Mouse (Mus musculus) myocyte (in vitro differentiated cells): ENCODE measurements at regions not wholly inside any gene's neighbourhood (a gene's known extent, or its start where the extent isn't known, plus 50 kb on each side); places are given as distances from the start of the nearest gene placed in this dataset.

Experiments used
- CEBPB ChIP-seq: IDR thresholded peaks from 2 replicates; pipeline ENCODE4 v1.6.1; 2011; ENCODE audit warnings: mild to moderate bottlenecking, moderate library complexity; ENCODE audit not compliant: poor library complexity, insufficient read depth, severe bottlenecking
- E2F4 ChIP-seq: IDR thresholded peaks from one replicate; pipeline ENCODE4 v1.6.1; 2011; ENCODE audit warnings: mild to moderate bottlenecking, control low read depth, moderate library complexity; ENCODE audit not compliant: insufficient read depth
- MAX ChIP-seq: IDR thresholded peaks from one replicate; pipeline ENCODE4 v1.6.1; 2011; ENCODE audit warnings: low read depth, mild to moderate bottlenecking, control low read depth
- MYOG ChIP-seq, 3 experiments: IDR thresholded peaks; one replicate each; pipeline ENCODE4 v1.6.1; 2011; ENCODE audit warnings: control low read depth in 2 of 3, low read depth in 2 of 3, mild to moderate bottlenecking in 2 of 3; ENCODE audit not compliant: insufficient read length in 2 of 3, control insufficient read depth in 1 of 3, insufficient read depth in 1 of 3
- POLR2A ChIP-seq: IDR thresholded peaks from one replicate; pipeline ENCODE4 v1.6.1; 2011; ENCODE audit warnings: low read depth, mild to moderate bottlenecking, control low read depth, moderate library complexity; ENCODE audit not compliant: insufficient read length
- SRF ChIP-seq: IDR thresholded peaks from one replicate; pipeline ENCODE4 v1.6.1; 2011; ENCODE audit warnings: low read depth; ENCODE audit not compliant: control insufficient read depth, insufficient read length
- TCF12 ChIP-seq: IDR thresholded peaks from one replicate; pipeline ENCODE4 v1.6.1; 2011; ENCODE audit warnings: mild to moderate bottlenecking, control low read depth; ENCODE audit not compliant: poor library complexity, insufficient read depth, severe bottlenecking
- USF1 ChIP-seq: IDR thresholded peaks from one replicate; pipeline ENCODE4 v1.6.1; 2011; ENCODE audit warnings: low read depth, mild to moderate bottlenecking, control low read depth, moderate library complexity

- TF ChIP-seq POLR2A (no peak), TCF12 (no peak), USF1 (no peak), MAX (no peak), SRF (no peak), CEBPB (no peak), E2F4 (no peak), MYOG (IDR thresholded peaks at IDR 0.05; ENCODE audit: control insufficient read depth in 1 of 3, insufficient read depth in 1 of 3, insufficient read length in 2 of 3, low read depth in 2 of 3) (no peak)
These were observed 76.0 kb upstream of the Bmp2k start for GRCm38 (mm10) chr5:96921511-96921910.
